Mouse (Mus musculus) cerebellum, postnatal 10 days (tissue): ENCODE measurements around the gene Magi1.

Source experiments
- DNase-seq, 2 experiments: peaks; one replicate each; pipeline ENCODE4 v3.0.0; 2021; ENCODE audit warnings: mixed read lengths in 2 of 2

The Magi1 gene

DNA sequence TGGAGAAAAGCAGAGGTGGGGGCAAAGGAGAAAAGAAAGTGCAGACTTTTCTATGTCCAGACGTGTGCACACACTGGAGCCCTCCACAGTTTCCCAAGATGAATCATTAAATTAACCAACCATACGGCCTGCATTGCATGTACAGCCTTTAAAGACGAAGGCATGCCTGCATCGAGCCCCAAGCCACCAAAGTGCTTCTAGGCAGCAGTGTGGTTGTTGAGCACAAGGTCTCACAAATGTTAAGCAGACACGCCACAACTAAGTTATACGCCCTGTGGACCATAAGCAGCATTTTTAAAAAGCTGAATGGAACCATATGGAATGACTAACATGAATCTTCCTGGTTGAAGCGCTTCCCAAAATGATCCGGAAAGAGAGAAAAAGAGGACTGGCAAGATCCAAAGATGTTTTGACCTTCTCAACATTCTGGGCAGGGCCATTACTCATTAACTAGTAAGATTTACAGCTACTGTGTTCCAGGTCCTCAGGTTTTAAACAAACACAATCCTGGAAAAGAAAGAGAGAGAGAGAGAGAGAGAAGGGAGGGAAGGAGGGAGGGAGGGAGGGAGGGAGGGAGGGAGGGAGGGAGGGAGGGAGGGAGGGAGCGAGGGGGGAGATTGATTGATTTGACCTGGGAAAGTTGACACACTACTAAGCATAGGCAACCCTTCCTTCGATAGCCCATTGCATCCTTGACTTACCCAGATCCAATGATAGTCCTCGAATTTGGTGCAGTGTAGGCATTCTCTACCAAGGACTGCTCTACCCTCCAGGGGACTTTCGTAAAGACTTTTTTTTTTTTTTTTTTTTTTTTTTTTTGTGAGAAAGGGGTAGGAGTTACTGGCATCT, 26.5 kb downstream of the Magi1 start:
- DNase-seq, result no peak

- no peak for DNase-seq
These were observed 29.8 kb downstream of the Magi1 start for GRCm38 (mm10) chr6:94253943-94254342.

GRCm38 (mm10) chr6:94251358-94251945, 32.3 kb downstream of the Magi1 start:
- no peak for DNase-seq

- no peak for DNase-seq
These were observed 34.4 kb downstream of the Magi1 start for GRCm38 (mm10) chr6:94249286-94249790.

- DNase-seq, result no peak
These were observed 42.5 kb downstream of the Magi1 start for GRCm38 (mm10) chr6:94241251-94241650.

- no peak for DNase-seq
These were observed 45.1 kb downstream of the Magi1 start for GRCm38 (mm10) chr6:94238643-94239042.

GRCm38 (mm10) chr6:94236899-94237298, 46.8 kb downstream of the Magi1 start:
- DNase-seq, result no peak

- peak; percentile 15 to 21 for DNase-seq
These were observed 51.4 kb downstream of the Magi1 start for GRCm38 (mm10) chr6:94232243-94232785.

GRCm38 (mm10) chr6:94231831-94232230, 51.9 kb downstream of the Magi1 start:
- peak; percentile 11 to 29 for DNase-seq

DNA sequence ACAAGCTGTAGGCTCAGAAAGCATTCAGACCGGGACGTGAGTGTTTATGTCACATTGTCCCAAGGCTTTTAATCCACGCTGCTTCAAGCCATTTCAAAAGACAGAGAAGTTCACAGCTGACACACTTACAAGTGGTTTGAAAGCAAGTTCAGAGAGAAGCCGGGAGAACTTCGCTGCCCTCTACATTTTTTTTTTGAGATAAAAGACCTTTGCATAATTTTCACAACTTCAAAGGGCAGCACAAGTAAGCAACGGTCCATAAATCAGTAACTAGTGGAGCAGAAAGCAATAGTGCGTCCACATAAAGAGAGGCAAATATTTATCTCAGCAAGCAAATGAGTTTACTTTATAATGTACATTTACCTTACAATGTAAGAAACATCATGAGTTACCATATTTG, 52.4 kb downstream of the Magi1 start:
- DNase-seq, result no peak

DNA sequence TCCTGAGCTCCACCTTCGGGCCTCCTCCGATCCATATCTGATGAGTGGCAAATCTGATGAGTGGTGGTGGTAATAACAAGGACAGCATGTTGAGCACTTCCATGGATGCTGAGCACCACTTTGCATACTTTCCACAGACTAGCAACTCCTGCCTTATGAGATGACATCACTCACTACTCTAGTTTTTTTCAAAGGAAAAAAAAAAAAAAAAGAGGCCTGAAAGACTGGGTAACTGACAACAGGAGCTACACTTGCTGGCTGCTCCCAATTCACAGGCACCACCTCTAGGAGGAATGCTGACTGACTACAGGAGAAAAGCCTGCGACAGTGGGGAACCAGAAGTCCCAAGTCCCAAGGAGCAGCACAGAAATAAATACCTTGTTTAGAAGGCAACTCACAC, 52.8 kb downstream of the Magi1 start:
- no peak for DNase-seq

DNA sequence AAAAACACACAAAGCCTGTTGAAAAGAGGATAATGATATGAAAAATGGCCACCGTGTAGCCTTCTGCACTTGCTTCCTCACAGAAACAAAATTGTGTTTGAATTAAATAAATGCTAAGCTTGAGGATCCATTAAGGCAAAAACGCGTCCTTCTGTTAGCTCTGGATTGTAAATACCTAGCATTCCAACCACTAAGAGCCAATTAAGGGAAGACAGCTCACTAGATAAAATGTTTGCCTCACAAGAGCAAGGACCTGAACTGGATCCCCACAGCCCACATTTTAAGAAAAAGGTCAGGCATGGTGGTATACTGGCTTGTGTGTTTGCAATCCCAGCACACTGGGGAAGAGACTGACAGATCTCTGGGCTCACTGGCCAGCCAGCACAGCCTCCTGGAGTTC, 53.6 kb downstream of the Magi1 start:
- DNase-seq, result no peak

DNA sequence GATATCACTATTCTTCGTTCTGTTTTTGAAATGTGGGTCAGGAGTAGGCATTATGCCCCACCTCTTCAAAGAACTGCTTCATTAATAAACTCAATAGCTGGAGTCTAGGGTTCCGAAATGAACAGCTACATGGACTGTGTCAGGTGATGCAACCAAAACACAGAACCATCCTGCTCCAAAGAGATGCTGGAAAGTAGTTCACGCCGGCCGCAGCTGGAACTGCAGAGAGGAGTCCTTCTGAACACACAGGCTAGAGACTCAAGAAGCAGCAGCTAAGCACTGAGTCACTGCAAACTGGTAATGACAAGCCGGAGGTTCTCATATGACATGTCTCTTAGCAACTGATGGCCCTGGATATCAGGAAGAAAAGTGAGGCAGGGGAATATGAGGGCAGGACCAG, 57.5 kb downstream of the Magi1 start:
- DNase-seq, result no peak

DNA sequence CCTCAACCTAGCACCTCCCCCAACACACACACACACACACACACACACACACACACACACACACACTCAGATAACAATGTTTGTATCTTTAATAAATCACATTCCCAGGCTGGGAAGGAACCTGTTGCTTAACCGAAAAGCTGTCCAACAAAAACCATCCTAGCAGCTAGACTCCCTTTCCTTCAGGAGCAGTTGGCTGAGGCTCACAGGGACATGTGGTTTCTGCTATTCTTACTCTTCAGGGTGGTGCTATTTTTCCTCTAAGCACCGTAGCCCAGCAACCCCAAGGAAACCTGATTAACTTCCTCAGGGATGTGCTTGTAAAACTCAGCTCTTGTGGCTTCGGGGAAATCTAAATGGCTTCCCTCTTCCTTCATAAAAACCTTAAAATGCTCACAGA, 57.9 kb downstream of the Magi1 start:
- DNase-seq, result peak; percentile 9 to 13

DNA sequence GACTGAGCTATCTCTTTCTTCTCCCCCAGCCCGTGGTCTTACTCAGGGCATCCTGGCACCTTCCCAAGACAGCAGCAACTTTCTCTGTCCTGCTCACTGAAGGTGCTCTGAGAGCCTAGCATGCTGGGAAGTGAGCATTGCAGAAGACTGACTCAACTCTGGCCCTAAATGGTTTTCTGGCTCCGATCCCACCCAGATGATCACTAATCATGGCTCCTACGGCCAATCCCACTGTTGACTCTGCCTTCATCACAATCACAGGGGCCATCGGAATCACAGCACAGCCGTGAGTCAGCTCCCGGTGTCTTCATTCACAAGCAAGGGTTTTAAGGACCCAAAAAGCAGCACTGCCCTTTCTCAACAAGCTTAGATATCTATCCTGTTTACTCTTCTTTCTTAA, 58.6 kb downstream of the Magi1 start:
- DNase-seq, result peak; percentile 9 to 11

DNA sequence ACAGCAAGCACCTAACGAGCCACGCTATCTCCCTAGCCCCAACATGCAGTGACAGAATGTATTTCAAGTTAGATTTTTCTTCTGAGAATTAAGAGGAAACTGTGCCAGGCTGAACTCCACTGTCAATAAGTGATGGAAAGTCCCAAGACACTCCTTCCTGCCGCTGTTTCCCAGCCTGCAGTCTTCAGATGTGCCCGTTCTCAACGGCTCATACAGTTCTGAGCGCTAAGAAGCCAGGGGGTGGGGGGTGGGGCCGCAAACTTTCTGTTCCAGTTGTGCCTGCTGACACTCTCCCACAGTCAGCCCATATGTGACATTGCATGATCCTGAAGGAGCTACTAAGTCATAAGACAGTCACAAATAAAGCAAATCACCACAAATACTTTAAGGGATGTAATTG, 61.5 kb downstream of the Magi1 start:
- DNase-seq, result no peak

GRCm38 (mm10) chr6:94221750-94222149, 62.0 kb downstream of the Magi1 start:
- no peak for DNase-seq

GRCm38 (mm10) chr6:94218076-94218475, 65.6 kb downstream of the Magi1 start:
- no peak for DNase-seq

DNA sequence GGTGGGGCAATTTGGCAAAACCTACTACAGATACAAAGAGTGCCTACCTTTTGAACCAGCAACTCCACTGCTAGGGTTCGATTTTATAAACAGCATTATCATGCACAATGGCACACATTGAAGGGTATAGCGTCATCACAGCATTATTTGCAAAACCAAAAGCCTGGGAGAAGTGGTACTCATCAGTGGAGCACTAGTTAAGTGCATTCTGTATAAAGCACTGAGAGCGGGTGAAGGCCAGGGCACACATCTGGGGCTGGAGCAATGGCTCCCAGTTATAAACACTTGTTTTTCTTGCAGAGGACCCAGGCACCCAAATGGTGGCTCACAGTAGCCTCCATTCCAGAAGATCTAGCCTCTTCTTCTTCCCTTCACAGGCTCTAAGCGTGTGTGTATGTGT, 67.9 kb downstream of the Magi1 start:
- no peak for DNase-seq

DNA sequence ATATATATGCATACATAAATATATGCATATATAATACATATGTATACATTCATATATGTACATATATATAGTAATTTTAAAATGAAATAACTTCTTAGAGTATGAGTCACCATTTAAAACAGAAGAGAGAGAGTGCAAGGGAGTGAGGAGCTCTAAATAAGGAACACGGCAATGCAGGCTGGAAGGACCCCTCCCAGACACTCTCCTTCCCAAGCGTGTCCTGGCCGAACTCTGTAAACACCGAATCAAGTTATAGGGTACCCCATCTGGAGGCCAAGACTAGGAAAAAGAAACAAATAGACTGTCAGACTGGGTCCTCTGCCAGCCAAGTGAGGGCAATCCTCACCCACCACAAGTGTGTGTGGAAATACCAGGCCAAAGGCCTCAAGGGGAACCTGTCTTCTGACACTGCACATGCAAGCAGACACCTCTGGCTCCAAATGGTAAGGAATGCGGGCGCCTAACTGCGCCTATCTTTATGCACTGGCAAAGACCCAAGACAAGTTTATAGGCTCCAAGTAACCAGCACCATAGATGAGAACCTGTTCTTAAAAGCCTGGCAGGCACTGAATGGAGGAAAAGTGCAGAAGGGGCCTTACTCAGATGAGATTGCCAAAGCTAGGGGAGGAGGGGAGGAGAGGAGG, 68.7 kb downstream of the Magi1 start:
- DNase-seq, result no peak

GRCm38 (mm10) chr6:94205926-94206325, 77.8 kb downstream of the Magi1 start:
- peak in 1 of 2 experiments; percentile 29 for DNase-seq

GRCm38 (mm10) chr6:94203642-94204145, 80.0 kb downstream of the Magi1 start:
- no peak for DNase-seq

GRCm38 (mm10) chr6:94201940-94202339, 81.8 kb downstream of the Magi1 start:
- no peak for DNase-seq
